Mouse (Mus musculus) adrenal gland, adult 18-20 months (tissue): Measurements from ENCODE around the gene Elac2. TPM values are rescaled to one million over a fixed set of nuclear protein-coding genes. Genes with fewer than 3 reads are reported as not detected.

Experiments
- DNase-seq, 2 experiments: peaks; one replicate each; pipeline ENCODE4 v3.0.0; 2021 to 2022; ENCODE audit warnings: low spot score in 2 of 2
- long read RNA-seq, 2 experiments: library from polyadenylated mRNA; stranded (forward); transcript quantifications; one replicate each; pipeline ENCODE4 v2.0.0; 2021
- total RNA-seq, 2 experiments: library from RNA; stranded (reverse); gene quantifications; 1 replicate in 1 of 2; 2 replicates in 1 of 2; pipeline ENCODE4 v1.2.3; 2021

Elac2 gene
- 10 to 100 TPM; 43.4 to 45.5 TPM for total RNA-seq
- long read RNA-seq, experiment 1, transcript Elac2-202 (24 exons, 2,884 nt) = major isoform, 81 of 109 reads
- long read RNA-seq, experiment 1, transcript Elac2-201 (25 exons, 2,771 nt) = minor isoform, 12 of 109 reads
- long read RNA-seq, experiment 1, partial matches to known transcripts = 3 of 109 reads
- long read RNA-seq, experiment 1, other reads (novel, unspliced or antisense) = 13 of 109 reads
- long read RNA-seq, experiment 2, transcript Elac2-202 (24 exons, 2,884 nt) = major isoform, 54 of 80 reads
- long read RNA-seq, experiment 2, transcript Elac2-201 (25 exons, 2,771 nt) = minor isoform, 15 of 80 reads
- long read RNA-seq, experiment 2, partial matches to known transcripts = 7 of 80 reads
- long read RNA-seq, experiment 2, other reads (novel, unspliced or antisense) = 4 of 80 reads

- peak; percentile 93 to 94 for DNase-seq
Observed at GRCm38 (mm10) chr11:64978720-64979488, at the start of gene Elac2. Gene Elac2, plus strand, starts transcription at chr11:64979038.

- no peak for DNase-seq
Observed at GRCm38 (mm10) chr11:64929130-64929529, 49.7 kb upstream of the Elac2 start.

- DNase-seq = no peak
Observed at GRCm38 (mm10) chr11:64931060-64931770, 47.6 kb upstream of the Elac2 start.

GRCm38 (mm10) chr11:64937226-64937625, 41.6 kb upstream of the Elac2 start:
- no peak for DNase-seq

DNA sequence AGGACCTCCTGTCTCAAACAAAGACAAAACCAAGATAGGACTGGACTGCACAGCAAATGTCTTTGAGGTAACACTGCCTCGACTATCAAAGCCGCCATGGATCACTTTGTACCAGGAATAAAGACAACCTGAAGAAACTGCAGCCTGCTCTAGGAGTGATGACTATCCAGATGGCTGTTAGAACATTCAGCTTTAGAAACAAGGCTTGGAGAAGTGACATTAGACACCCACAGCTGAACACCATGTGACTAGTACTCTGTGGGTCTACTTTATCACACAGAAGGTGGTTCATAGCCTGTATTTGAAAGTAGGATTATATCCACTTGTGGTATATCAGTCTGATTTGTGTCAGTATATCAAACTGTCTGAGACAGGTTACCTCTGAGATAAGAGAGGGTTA, 37.6 kb upstream of the Elac2 start:
- DNase-seq = no peak

GRCm38 (mm10) chr11:64949782-64950181, 29.1 kb upstream of the Elac2 start:
- no peak for DNase-seq

DNA sequence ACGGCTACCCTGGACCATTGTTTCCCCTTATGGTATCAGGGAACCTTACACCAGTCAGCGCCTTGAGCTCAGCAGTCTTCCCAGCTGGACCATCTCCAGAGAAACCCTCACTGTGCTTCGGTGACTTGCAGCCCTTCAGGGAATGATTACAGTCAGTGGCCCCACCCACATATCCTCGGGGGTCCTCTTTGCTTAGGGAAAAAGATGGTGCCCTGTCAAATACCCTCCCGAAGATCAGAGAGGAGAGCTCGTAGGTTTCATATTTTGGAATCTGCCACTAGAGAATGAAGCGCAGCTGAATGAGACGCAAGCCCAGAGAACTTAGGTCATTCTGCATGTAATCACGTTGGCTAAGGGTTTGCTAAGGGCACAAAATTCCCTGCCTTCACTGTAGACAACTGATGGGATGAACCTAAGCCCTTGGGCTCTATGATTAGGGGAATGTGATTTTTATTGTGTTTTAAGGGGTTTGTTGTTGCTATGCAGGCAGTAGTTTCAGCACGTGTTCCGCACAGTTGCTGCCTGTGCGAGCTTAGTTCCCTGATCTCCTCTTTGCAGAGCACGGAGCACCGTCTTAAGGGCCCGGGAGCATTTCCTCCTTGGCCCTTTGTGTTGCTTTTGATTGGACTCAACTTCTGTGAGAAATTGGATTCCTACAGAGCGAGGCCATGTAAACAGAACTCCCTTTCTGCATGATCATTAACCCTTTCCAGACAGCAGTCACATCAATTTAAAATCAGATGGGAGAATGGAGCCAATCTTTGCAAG, 21.7 kb upstream of the Elac2 start:
- DNase-seq = no peak

DNA sequence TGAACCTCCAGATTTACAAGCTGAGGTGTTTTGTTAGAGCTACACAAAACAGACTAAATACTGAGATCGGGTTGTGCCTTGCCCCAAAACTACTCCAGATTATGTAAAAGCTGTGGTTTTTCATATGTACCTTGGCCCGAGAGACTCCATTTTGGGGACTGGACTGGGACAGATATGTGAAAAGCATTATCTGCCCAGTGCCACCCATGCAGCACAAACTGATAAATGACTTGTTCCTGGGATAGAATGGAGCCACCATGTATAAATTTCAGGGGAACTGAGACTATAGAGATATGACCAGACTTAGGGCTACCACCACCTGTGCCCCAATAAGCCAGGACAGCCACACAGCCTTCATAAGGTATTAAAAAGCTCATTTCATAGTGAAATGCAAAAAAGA, 16.2 kb upstream of the Elac2 start:
- DNase-seq = no peak

GRCm38 (mm10) chr11:64968507-64968906, 10.3 kb upstream of the Elac2 start:
- DNase-seq = peak; percentile 61 to 65

DNA sequence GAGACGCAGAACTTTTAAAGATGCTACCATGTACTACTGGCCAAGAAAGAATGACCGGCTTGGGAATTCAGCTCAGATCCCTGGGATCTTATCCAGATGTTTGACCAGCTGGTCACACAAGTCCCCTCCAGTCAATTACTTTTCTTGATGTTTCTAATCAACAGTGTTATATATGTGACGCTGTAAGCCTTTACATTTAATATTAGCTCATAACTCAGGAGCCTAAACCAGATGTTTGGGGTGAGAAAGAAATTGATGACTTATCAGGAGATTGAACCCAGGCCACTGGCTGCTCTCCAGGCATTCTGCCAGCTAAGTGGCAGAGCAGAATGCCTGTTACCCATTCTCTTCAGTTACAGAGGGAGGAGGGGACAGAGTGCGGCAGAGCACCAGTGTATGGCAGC, 9.9 kb upstream of the Elac2 start:
- DNase-seq = no peak

- DNase-seq = no peak
Observed at GRCm38 (mm10) chr11:64971471-64971988, 7.3 kb upstream of the Elac2 start.

DNA sequence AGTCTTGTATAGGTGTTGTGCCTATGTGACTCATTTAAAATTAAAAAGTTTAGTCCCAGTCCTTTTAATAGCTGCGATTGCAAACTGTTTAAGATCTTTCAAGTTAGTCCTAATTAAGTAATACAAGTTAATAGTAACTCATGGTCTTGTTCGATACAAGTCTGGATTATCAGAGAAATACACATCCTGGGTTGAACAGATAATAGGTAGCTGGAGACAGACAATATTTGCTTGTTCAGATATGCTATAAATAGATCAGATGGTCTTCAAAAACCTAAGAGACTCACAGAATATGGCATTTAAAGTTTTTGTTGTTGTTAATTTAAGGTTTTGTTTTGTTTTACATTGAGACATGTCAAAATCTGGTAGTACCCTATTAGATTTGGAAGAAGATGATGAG, 6.4 kb upstream of the Elac2 start:
- DNase-seq = no peak

DNA sequence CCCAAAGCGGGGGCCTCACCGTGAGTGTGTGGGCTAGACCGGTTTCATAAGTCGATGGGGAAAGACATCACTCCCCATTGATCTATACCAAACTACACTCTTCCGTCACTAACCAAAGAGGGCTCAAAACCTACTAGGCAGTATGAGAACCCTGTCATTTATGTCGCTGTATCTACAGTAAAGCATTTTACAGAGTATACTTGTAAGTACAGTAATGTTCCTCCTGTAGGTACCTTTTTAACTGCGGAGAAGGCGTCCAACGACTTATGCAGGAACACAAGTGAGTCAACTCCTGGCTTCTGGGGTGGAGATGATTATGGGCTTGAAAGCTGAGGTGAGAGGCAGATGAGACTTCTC, 629 bp downstream of the Elac2 start:
- no peak for DNase-seq

DNA sequence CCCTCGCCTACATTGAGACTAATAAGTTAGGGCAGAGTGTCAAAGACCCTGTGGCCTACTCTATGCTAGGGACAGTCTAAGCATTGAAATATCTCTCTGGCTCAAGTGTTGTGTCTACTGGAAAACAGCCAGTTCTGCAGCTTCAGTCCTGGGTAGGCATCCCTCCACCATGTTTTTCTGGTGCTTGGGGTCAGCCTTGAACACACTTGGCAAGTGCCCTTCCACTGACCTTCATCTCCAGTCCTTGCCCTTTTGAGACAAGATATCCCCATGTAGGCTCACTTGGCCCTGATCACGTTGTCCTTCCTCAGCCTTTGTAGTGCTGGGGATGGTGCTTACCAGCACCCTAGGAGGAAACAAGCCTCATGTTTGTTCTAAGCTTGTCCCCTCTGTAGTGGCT, 9.7 kb downstream of the Elac2 start:
- no peak for DNase-seq

DNA sequence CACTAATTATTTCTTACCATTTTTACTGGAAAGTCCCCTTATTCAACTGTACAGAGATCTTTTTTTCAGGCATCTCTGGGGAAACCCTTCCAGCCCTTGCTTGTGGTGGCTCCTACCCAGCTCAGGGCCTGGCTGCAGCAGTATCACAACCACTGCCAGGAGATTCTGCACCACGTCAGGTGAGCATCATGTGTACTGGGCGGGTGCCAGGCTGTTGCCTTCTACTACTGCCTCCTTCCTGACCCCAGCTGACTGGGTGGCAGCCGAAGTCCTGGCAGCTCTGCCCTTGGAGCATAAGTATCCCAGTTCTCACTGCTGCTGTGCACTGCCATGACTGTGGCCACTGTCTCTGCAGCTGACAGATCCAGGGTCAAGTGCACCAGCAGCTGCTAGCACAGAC, 19.6 kb downstream of the Elac2 start:
- no peak for DNase-seq

- DNase-seq = no peak
Observed at GRCm38 (mm10) chr11:64999685-65000084, 20.8 kb downstream of the Elac2 start.

DNA sequence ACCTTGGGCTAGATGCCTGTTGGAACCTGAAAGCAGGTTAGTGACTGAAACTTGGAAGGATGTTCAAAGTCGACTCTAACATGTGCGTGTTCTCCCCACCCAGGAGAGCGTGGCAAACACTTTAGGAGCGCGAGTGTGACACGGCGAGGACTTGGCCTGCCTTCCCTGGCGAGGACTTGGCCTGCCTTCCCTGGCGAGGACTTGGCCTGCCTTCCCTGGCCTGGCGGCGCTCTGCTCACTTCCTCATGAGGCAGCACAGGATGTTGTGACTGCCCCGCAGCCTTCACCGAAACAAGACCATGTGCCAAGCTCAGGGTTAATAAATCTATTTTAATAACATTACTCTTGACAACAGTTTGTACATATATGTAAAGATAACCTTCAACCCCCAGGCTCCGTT, 22.9 kb downstream of the Elac2 start:
- no peak for DNase-seq

DNA sequence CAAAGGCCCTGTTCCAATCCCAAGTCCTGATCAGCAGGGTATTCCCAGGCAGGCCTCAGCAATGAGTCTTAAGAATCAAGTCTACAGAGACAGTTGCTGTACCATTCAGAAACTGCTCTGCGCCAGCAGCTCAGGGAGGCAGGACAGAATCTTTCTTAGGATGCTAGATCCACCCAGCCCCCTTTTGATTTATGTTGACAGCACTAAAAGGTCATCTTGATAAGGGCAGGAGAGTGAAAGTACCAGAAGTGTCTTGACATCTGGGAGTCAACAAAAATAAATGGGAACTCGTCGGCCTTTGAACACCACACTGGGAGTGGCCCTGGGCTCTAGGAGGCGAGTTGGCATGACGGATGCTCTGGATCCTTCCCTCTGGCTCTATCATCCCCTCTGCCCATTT, 24.8 kb downstream of the Elac2 start:
- no peak for DNase-seq

- no peak for DNase-seq
Observed at GRCm38 (mm10) chr11:65004836-65005235, 26.0 kb downstream of the Elac2 start.

- no peak for DNase-seq
Observed at GRCm38 (mm10) chr11:65006047-65006446, 27.2 kb downstream of the Elac2 start.

GRCm38 (mm10) chr11:65013906-65014305, 35.1 kb downstream of the Elac2 start:
- DNase-seq = no peak
